Mouse (Mus musculus) CD4-positive, CD25-positive, alpha-beta regulatory T cell, adult 2 months (primary cell): ENCODE measurements around the gene 1600014C23Rik.

ENCODE experiments used
- DNase-seq: peaks from one replicate; pipeline ENCODE4 v3.0.0-alpha.2; 2012; ENCODE audit warnings: low read depth, low spot score

The 1600014C23Rik gene

DNA sequence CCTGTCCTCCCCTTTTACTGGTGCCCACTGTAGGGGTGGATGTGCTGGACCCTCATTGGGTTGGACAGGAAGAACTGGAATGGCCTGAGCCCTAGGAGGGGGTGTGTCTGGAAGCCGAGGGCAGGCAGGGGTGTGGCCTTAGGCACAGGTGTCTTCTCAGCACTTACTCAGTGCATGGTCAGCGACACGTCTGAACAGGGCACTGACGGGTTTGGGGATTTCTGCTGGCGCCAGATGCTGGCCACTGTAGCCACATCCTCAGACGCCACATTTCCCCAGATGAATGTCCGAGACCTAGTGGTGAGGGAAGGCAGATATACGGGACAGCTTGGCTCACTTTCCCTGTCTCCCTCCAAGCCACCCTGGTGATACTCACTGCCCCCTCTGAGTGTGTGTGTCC is 18.4 kb upstream of the 1600014C23Rik start:
- no peak for DNase-seq

- no peak for DNase-seq
These were observed 17.7 kb upstream of the 1600014C23Rik start for GRCm38 (mm10) chr17:45751359-45751758.

DNA sequence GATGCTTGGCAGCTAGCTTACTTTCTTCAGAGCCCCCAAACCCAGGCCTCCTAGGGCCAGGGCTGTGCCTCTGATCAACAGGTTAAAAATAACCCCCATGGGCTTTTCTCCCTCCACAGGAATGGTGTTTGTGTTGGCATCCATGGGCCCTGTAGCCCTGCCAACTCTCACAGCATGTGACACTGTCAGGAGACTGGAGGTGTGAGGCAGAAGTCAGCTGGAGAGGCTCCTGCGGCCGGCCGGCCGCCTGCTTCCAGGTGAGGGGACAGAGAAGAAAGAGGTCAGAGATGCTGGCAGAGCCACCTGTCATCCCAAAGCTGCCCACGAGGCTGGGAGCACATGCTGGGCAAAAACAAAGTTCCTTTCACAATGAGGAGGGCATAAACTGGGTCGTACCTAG is 15.5 kb upstream of the 1600014C23Rik start:
- DNase-seq, result no peak

- peak; percentile 43 for DNase-seq
These were observed 14.5 kb upstream of the 1600014C23Rik start for GRCm38 (mm10) chr17:45747858-45748785.

GRCm38 (mm10) chr17:45747293-45747692 is 13.6 kb upstream of the 1600014C23Rik start:
- DNase-seq, result peak; percentile 34

GRCm38 (mm10) chr17:45746755-45747154 is 13.1 kb upstream of the 1600014C23Rik start:
- DNase-seq, result peak; percentile 72

- DNase-seq, result no peak
These were observed 12.0 kb upstream of the 1600014C23Rik start for GRCm38 (mm10) chr17:45745629-45746028.

DNA sequence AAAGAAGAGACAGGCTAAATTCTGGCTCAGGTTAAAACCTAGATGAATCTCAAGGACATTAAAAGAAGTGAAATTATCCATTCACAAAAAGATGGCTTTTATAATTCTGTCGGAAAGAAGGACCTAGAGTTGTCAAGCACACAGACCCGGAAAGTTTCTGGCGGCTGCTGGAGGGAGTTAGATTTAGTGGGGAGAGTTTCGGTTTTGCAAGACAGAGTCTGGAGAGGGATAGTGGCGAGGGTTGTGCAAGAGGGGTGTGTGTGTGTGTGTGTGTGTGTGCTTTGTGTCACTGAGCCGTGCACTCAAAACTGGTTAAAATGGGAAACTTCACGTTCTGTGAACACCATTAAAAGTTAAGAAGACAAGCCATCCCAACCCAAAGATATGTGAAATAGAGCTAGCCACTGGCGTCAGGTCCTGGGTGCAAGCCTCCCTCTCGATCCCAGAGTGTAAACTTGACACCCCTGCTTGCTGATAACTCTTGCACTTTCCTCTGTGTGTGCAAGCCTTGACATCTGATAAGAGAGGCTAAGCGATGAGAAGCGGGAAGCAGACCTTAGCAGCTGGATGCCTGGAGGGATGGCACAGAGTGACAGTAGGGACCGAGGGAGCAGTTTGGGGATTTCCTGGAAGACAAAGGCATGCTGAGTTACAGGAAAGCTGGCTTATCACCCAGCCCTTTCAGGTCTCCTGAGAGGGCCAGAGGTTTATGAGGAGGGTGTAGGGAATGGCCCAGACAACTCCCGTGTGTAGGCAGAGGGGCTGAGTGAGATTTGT is 8.9 kb upstream of the 1600014C23Rik start:
- DNase-seq, result no peak

DNA sequence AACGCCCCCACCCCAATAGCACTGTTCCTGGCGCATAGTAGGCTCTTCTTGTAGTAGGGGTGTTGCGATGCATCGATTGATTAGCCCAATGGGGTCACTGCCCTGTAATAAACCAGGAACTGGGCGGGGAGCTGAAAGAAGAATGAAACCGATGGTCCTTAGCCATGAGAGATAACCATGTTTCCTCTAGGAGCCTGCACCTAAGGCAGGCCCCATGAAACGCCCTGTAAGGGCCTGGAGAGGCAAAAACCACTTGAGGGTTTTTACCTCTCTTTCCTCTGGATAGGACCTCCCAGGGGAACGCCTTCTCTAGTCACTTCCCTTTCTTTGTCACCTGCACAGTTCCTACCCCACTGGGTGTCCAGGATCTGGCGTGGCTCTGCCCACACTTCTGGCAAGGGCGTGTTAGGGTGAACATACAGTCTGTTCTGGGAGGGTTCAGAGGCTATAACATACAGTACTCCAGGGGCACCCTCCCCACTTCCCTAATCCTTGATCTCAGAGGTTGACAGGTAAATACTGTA is 3.5 kb upstream of the 1600014C23Rik start:
- no peak for DNase-seq

DNA sequence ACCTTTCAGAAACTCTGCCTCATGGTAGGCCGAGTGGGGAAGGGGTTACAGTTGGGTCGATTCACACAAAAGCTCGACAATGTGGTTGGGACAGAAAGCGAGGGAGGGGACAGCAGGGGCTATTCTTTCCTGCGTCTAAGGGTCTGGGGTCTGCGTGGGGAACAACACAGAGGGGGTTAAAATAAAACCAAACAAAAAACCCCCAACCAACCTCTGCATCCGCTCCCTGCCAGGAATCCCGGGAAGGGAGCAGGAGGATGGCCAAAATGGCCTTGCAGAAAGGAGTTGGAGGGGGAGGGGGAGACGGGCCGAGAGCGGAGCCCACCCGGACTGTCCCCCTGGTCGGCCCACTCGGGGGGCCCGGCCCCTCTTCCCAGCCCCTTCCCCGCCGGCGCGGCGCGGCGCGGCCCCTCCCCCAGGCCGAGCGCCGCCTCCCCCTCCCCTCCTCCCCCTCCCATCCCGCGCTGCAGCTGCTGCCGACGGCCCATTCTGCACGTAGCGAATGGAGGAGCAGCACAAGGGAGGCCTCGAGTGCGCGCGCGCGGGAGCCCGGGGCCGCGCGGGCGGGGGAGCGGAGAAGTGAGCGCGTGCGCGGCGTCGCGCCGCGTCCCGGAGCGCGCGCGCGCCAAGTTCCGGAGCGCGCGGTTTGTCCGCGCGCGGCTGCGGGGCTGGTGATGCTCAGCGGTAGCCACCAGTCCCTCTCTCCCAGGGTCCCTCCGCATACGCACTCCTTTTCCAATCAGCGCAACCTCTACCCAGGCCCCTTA is 2.9 kb upstream of the 1600014C23Rik start:
- DNase-seq, result peak; percentile 83

DNA sequence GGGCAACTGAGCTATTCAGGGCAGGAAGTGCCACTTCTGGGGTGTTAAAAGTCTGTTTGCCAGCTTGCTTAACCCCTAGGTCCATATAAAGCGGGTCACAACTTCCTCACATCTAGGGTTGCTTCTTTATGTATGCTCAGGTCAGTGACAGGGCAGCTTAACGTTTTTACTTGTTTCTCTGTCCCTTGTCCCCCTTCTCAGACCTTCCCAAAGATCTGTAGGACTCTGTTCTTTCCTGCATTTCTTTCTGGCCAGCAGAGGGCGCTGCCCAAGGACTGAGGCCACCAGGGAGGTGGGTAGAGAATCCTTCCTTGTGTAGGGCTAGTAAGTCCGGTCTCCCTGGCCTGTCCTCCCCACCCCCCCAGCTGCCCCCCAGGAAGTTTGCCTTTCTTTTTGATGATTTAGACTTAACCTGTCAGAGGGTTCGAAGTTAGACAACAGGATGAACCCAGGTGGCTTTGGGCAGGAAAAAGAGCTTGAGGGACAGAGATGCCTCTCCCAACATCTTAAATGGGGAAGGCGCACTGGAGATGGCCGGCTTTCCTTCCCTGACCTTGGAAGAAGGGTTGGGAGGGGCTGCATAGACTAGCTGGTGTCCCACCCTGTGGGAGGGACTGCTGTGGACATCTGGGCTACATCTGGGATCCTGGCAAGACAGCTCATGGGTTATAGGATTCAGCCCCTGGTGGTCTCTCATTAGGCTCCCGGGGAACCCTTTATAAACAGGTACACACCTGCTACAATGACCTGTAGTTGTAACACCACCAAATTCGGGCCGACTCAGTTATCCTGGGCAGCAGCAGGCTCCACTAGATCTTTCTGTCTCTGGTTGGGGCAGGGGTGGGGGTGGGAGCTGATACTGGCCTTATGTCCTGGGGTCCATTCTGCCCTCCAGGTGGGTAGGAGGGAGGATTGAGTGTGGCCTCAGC is 2.0 kb upstream of the 1600014C23Rik start:
- peak; percentile 81 for DNase-seq

- no peak for DNase-seq
These were observed 1.2 kb upstream of the 1600014C23Rik start for GRCm38 (mm10) chr17:45734881-45735280.

- DNase-seq, result no peak
These were observed 689 bp upstream of the 1600014C23Rik start for GRCm38 (mm10) chr17:45734333-45734732.

GRCm38 (mm10) chr17:45733038-45733734 is 458 bp downstream of the 1600014C23Rik start:
- no peak for DNase-seq

DNA sequence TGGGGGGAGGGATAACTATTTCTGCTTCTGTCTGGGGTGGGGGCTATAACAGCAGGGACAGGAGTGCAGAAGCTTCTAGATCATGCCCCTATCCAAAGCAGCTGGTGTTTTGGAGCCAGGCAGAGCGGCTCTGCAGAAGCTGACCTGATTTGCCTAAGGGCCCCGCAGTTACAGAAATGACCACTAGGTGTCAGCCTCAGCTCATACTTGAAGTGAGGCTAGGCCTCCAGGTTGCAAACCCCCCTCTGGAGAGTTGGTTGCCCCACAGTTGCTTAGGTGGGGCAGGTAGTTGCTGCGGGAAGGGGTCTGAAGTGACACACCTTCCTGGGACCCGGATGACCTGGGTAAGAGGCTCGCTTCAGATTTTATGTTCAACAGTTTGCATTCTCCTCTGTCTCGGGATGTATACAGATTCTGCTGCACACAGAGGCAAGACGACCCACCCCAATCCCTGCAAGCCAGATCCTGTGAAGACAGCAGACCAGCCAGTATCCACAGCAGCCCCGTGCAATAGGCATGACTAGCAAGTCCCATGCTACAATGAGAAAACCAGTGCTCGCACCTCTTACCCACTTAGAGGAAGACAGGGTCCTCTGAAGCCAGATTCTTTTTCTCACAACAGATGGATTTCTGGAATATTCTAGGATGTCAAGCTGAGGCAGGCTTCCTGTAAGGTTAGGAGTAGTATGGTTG is 2.3 kb downstream of the 1600014C23Rik start:
- DNase-seq, result peak; percentile 89

- DNase-seq, result no peak
These were observed 2.9 kb downstream of the 1600014C23Rik start for GRCm38 (mm10) chr17:45730696-45731095.

- DNase-seq, result no peak
These were observed 4.3 kb downstream of the 1600014C23Rik start for GRCm38 (mm10) chr17:45729387-45729786.

DNA sequence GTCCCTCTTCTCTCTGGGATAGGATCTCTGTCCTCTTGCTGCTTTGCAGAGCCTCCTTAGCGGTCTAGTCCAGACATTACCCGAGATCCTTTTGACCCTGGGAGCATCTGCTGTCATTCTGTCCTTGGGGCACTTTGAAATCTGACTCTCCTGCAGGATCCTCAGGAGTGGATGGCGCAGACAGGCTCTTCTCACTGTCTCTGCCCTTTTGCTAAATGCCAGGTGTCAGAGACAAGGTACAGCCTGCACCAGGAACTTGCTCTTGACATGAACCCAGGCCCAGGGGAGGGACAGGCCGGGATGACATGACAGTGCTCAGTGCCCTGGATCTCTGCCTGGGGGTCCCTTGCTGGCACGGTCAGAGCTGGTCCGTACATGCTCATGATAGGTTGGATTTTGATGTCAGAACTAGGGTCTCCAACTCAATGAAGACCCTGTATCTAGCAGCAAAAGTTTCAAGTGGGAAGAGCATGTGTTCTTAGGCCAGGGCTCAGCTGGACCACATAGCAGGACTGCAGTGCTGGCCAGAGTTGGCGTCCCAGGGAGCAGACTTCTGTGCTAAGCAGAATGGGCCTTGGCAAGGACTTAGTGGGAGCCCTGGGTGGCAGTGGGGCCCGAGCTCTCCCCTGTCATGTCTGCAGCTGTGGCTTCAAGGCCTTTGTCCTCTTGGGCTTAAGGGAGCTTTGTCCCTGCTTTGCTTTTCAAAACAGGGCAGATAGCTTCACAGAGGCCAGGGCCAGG is 5.5 kb downstream of the 1600014C23Rik start:
- no peak for DNase-seq

- DNase-seq, result no peak
These were observed 6.2 kb downstream of the 1600014C23Rik start for GRCm38 (mm10) chr17:45727481-45727880.
